18 mouse cellular contexts compared by ENCODE assay signal in genomic region chr3:60941451-60941850, GRCm38 (mm10).
A peak's percentile ranks its signal among the peaks of the same experiment; 100 is the strongest.
DNase-seq lines count a peak whose midpoint lies in the region; ATAC-seq and TF ChIP-seq lines count a peak whose summit lies in the region.
"Had no signal": no experiment of that assay in that cellular context is flagged by ENCODE, and none has a peak within 500 bp of the region (broad histone marks: within the 10 kb centered on the region; RNA-seq: fewer than 3 reads in every experiment).

No protein-coding gene starts in this region.

- TF ChIP-seq EP300 in liver, postnatal 0 days (IDR thresholded peaks at IDR 0.05; ENCODE audit: low read depth): no peak

- no peaks in the 10 kb centered on the region for H3K79me2 ChIP-seq in liver, adult 2 months (ENCODE audit: control insufficient read depth, insufficient read depth, low read length)

- no peaks in the 10 kb centered on the region for H3K36me3 ChIP-seq in liver, adult 2 months (ENCODE audit: control insufficient read depth, insufficient read depth, low read length)
- H3K36me3 ChIP-seq in liver, postnatal 0 days (replicated peaks; ENCODE audit: insufficient read depth, low read length): no peaks in the 10 kb centered on the region
- H3K36me3 ChIP-seq: G1E had no signal

- H3K27ac ChIP-seq in liver, adult 2 months (replicated peaks; ENCODE audit: insufficient read depth, low read depth, low read length): peak overlapping the region; percentile 52
- H3K27ac ChIP-seq in liver, postnatal 0 days (ENCODE audit: low read depth): no peak overlapping the region

- no peak for TF ChIP-seq POLR2A in liver, adult 2 months (IDR thresholded peaks at IDR 0.05; ENCODE audit: extremely low read depth, insufficient read depth, low read length)

- H3K4me1 ChIP-seq in liver, adult 2 months (ENCODE audit: control insufficient read depth, insufficient read depth, low read length): peaks cover 5% of the 10 kb centered on the region; the same call in 1 of the 2 replicates
- H3K4me1 ChIP-seq in liver, postnatal 0 days (ENCODE audit: insufficient read depth): no peaks in the 10 kb centered on the region

- no peaks in the 10 kb centered on the region for H3K27me3 ChIP-seq in liver, adult 2 months (ENCODE audit: control insufficient read depth, insufficient read depth, low read length)
- H3K27me3 ChIP-seq in liver, postnatal 0 days (ENCODE audit: insufficient read depth, low read length): no peaks in the 10 kb centered on the region
- H3K27me3 ChIP-seq: CH12.LX had no signal

- ATAC-seq in liver, postnatal 0 days: no peak
- ATAC-seq: activated CD4-positive, CD25-positive, alpha-beta regulatory T cell, adult 4 months; CD4-positive, CD25-positive, alpha-beta regulatory T cell, adult 4 months; Patski had no signal

- TF ChIP-seq CTCF in liver, adult 2 months (IDR thresholded peaks at IDR 0.05; ENCODE audit: low read depth, low read length): no peak
- no peak for TF ChIP-seq CTCF in liver, postnatal 0 days (IDR thresholded peaks at IDR 0.05; ENCODE audit: low read depth)

- H3K4me3 ChIP-seq in liver, adult 2 months (ENCODE audit: insufficient read depth, low read depth, low read length): no peak overlapping the region
- no peak overlapping the region for H3K4me3 ChIP-seq in liver, postnatal 0 days (ENCODE audit: low read depth, low read length)

- H3K4me2 ChIP-seq in liver, postnatal 0 days (ENCODE audit: low read depth, low read length): no peak overlapping the region

- no peaks in the 10 kb centered on the region for H3K9me3 ChIP-seq in liver, postnatal 0 days (ENCODE audit: low read length)
- H3K9me3 ChIP-seq: G1E had no signal

- peak; percentile 91 for DNase-seq in liver, adult 2 months (ENCODE audit: extremely low read depth, low read depth, low spot score)
- no peak for DNase-seq in liver, postnatal 0 days
- DNase-seq: adrenal gland, adult 2 months; adrenal gland, adult 8-10 months; adrenal gland, postnatal 10 days; adrenal gland, postnatal 14 days; adrenal gland, postnatal 25 days; adrenal gland, postnatal 36 days; B cell, adult 2 months; cerebellum, adult 11 months; cerebellum, adult 11-12 months; cerebellum, adult 18-20 months; cerebellum, adult 2 months had no signal

- no peak overlapping the region for H3K9ac ChIP-seq in liver, adult 2 months (ENCODE audit: low read depth, low read length)
- no peak overlapping the region for H3K9ac ChIP-seq in liver, postnatal 0 days (replicated peaks)

- 27% methylated on average over 2 of the region's 2 CpGs for WGBS in liver, adult 2 months
- WGBS in liver, postnatal 0 days (ENCODE audit: insufficient replicate concordance): 71% methylated on average over 2 of the region's 2 CpGs
